Mouse (Mus musculus): ENCODE data around the gene Tpx2.

DNA sequence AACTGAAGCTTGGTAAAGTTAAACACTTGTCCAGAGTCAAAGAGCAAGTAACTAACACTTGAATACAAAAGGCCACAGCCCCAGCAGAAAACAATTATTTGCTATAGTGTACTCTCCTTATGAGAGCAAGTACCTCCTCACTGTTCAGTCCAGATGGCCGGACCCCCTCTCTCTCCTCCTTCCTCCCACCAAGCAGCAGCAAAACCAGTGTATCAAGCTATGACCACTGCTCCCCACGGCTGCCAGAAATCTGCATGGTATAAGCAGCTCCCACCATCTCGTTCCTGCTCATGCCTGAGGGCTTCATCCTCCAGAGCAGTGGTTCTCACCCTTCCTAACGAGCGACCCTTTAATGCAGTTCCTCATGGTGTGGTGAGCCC, 42.7 kb upstream of the Tpx2 start:
- TF ChIP-seq POLR2A (IDR thresholded peaks at IDR 0.05; ENCODE audit: borderline replicate concordance, insufficient read depth, low read length) (no peak), CTCF (IDR thresholded peaks at IDR 0.05; ENCODE audit: borderline replicate concordance, insufficient read depth, low read depth, low read length) (no peak)

All from cerebellum, adult 2 months (tissue).